In the genomic region with DNA sequence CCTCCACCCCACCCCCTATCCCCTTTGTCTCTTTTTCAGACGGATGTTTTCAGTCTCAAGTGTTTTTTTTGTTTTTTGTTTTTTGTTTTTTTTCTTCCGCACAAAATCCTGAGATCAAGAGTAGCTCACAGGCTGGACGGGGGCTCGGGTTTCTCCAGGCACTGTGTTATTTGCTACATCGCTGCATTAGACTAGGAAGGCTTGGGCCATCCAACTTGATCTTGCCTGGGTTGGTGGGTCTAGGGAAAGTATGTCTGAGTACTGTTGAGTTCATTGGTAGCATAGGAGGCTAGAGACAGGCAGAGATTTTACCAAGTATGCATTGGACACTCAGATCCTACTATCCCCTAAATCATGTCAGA, we compare ENCODE assay signal across 11 mouse cellular contexts. TPM values are rescaled to one million over a fixed set of nuclear protein-coding genes. Genes with fewer than 3 reads are reported as not detected.
DNase-seq lines count a peak whose midpoint lies in the region; ATAC-seq and TF ChIP-seq lines count a peak whose summit lies in the region.
"Had no signal": no experiment of that assay in that cellular context is flagged by ENCODE, and none has a peak within 500 bp of the region (broad histone marks: within the 10 kb centered on the region; RNA-seq: fewer than 3 reads in every experiment).

No protein-coding gene starts in this region.

- H3K36me3 ChIP-seq in forebrain, embryonic 10.5 days (replicated peaks): peaks cover 15% of the 10 kb centered on the region
- no peaks in the 10 kb centered on the region for H3K36me3 ChIP-seq in hindbrain, embryonic 15.5 days
- H3K36me3 ChIP-seq in midbrain, embryonic 15.5 days (replicated peaks): no peaks in the 10 kb centered on the region
- H3K36me3 ChIP-seq: lung, embryonic 15.5 days had no signal

- peak overlapping the region; percentile 91 for H3K27ac ChIP-seq in cortical plate, adult 2 months (ENCODE audit: insufficient read depth, low read length)
- H3K27ac ChIP-seq in forebrain, embryonic 10.5 days: peak overlapping the region; percentile 99
- H3K27ac ChIP-seq in hindbrain, embryonic 15.5 days (replicated peaks): peak overlapping the region; percentile 75
- peak overlapping the region; percentile 66 for H3K27ac ChIP-seq in midbrain, embryonic 15.5 days
- H3K27ac ChIP-seq: lung, embryonic 15.5 days had no signal

- H3K4me1 ChIP-seq in cortical plate, adult 2 months (ENCODE audit: control insufficient read depth, insufficient read depth, low read length): no peaks in the 10 kb centered on the region
- peaks cover 83% of the 10 kb centered on the region for H3K4me1 ChIP-seq in forebrain, embryonic 10.5 days
- H3K4me1 ChIP-seq in hindbrain, embryonic 15.5 days (replicated peaks): no peaks in the 10 kb centered on the region
- no peaks in the 10 kb centered on the region for H3K4me1 ChIP-seq in midbrain, embryonic 15.5 days
- H3K4me1 ChIP-seq: lung, embryonic 15.5 days had no signal

- TF ChIP-seq CTCF in cortical plate, adult 2 months (IDR thresholded peaks at IDR 0.05; ENCODE audit: extremely low read depth, insufficient read depth, low read length): no peak

- H3K4me3 ChIP-seq in cortical plate, adult 2 months (ENCODE audit: insufficient read depth, low read length): no peak overlapping the region; the same call in 1 of the 2 replicates
- H3K4me3 ChIP-seq in forebrain, embryonic 10.5 days: peak overlapping the region; percentile 86
- peak overlapping the region; percentile 55 for H3K4me3 ChIP-seq in hindbrain, embryonic 15.5 days
- H3K4me3 ChIP-seq in midbrain, embryonic 15.5 days: peak overlapping the region; percentile 27; the same call in 1 of the 2 replicates
- H3K4me3 ChIP-seq: lung, embryonic 15.5 days had no signal

- TF ChIP-seq POLR2A in cortical plate, adult 2 months (IDR thresholded peaks at IDR 0.05; ENCODE audit: extremely low read depth, insufficient read depth, low read length): no peak

- H3K9ac ChIP-seq in hindbrain, embryonic 15.5 days: peak overlapping the region; percentile 53
- no peak overlapping the region for H3K9ac ChIP-seq in midbrain, embryonic 15.5 days
- H3K9ac ChIP-seq: lung, embryonic 15.5 days had no signal

- no peaks in the 10 kb centered on the region for H3K9me3 ChIP-seq in forebrain, embryonic 10.5 days
- H3K9me3 ChIP-seq in hindbrain, embryonic 15.5 days: no peaks in the 10 kb centered on the region
- no peaks in the 10 kb centered on the region for H3K9me3 ChIP-seq in midbrain, embryonic 15.5 days
- H3K9me3 ChIP-seq: lung, embryonic 15.5 days had no signal

- peaks cover 90% of the 10 kb centered on the region for H3K27me3 ChIP-seq in forebrain, embryonic 10.5 days (ENCODE audit: poor library complexity, severe bottlenecking)
- H3K27me3 ChIP-seq in hindbrain, embryonic 15.5 days: peaks cover 48% of the 10 kb centered on the region
- H3K27me3 ChIP-seq in midbrain, embryonic 15.5 days (replicated peaks): peaks cover 55% of the 10 kb centered on the region

- WGBS in forebrain, embryonic 10.5 days: 2% methylated on average over 5 of the region's 5 CpGs
- WGBS in hindbrain, embryonic 15.5 days: 7% methylated on average over 5 of the region's 5 CpGs
- 7% methylated on average over 5 of the region's 5 CpGs for whole genome bisulfite sequencing in midbrain, embryonic 15.5 days

- peak overlapping the region; percentile 48 for H3K4me2 ChIP-seq in hindbrain, embryonic 15.5 days
- peak overlapping the region; percentile 45 for H3K4me2 ChIP-seq in midbrain, embryonic 15.5 days
- H3K4me2 ChIP-seq: heart, embryonic 11.5 days; lung, embryonic 15.5 days had no signal

- ATAC-seq in hindbrain, embryonic 15.5 days (ENCODE audit: low FRiP score, low read depth): no peak
- no peak for ATAC-seq in midbrain, embryonic 15.5 days (replicated peaks)

- DNase-seq in forebrain, embryonic 10.5 days (ENCODE audit: extremely low spot score, low spot score): no peak
- no peak for DNase-seq in kidney, adult 11 months
- DNase-seq in left cerebral cortex, adult 11 months (ENCODE audit: low spot score): no peak
- no peak for DNase-seq in kidney, postnatal 14 days
- DNase-seq: right cerebral cortex, postnatal 14 days had no signal

RNA-seq across cellular contexts. Expression of gene Gm10837, which starts 7.4 kb away (rescaled TPM):
- 0.08 TPM in 1 of 2 replicates, not detected in the other for polyA plus RNA-seq in cortical plate, adult 2 months (2012; rRNA removed)
- 0.27 TPM in 1 of 2 replicates, not detected in the other for polyA plus RNA-seq in forebrain, embryonic 10.5 days (2016; fragmentation: Nextera tagmentation; extraction: Ambion mirVana)
- 0.50 and 0.64 TPM in 2 replicates for polyA plus RNA-seq in hindbrain, embryonic 15.5 days (2015; fragmentation: Nextera tagmentation; extraction: Ambion mirVana)
- 0.51 and 0.77 TPM in 2 replicates for polyA plus RNA-seq in midbrain, embryonic 15.5 days (2015; fragmentation: Nextera tagmentation; extraction: Ambion mirVana)
- polyA plus RNA-seq: large intestine, adult 2 months; lung, embryonic 15.5 days had no signal

RNA-seq across cellular contexts. Expression of gene Zic2, which starts 7.8 kb away (rescaled TPM):
- 11.1 and 11.9 TPM in 2 replicates for polyA plus RNA-seq in cortical plate, adult 2 months (2012; rRNA removed)
- 7.0 and 7.3 TPM in 2 replicates for polyA plus RNA-seq in forebrain, embryonic 10.5 days (2016; fragmentation: Nextera tagmentation; extraction: Ambion mirVana)
- polyA plus RNA-seq in hindbrain, embryonic 15.5 days (2015; fragmentation: Nextera tagmentation; extraction: Ambion mirVana): 11.6 and 12.9 TPM in 2 replicates
- polyA plus RNA-seq in midbrain, embryonic 15.5 days (2015; fragmentation: Nextera tagmentation; extraction: Ambion mirVana): 9.6 and 9.9 TPM in 2 replicates
- polyA plus RNA-seq: large intestine, adult 2 months; lung, embryonic 15.5 days had no signal

RNA-seq across cellular contexts. Expression of gene Zic5, which starts 17.5 kb away (rescaled TPM):
- polyA plus RNA-seq in cortical plate, adult 2 months (2012; rRNA removed): 2.8 and 3.3 TPM in 2 replicates
- polyA plus RNA-seq in forebrain, embryonic 10.5 days (2016; fragmentation: Nextera tagmentation; extraction: Ambion mirVana): 20.7 and 21.5 TPM in 2 replicates
- 13.8 and 17.9 TPM in 2 replicates for polyA plus RNA-seq in hindbrain, embryonic 15.5 days (2015; fragmentation: Nextera tagmentation; extraction: Ambion mirVana)
- polyA plus RNA-seq in midbrain, embryonic 15.5 days (2015; fragmentation: Nextera tagmentation; extraction: Ambion mirVana): 13.0 and 14.0 TPM in 2 replicates
- polyA plus RNA-seq: large intestine, adult 2 months; lung, embryonic 15.5 days had no signal

RNA-seq across cellular contexts. Expression of gene Gm5089, which starts 32.1 kb away (rescaled TPM):
- polyA plus RNA-seq in cortical plate, adult 2 months (2012; rRNA removed): 0.13 and 0.17 TPM in 2 replicates
- polyA plus RNA-seq in forebrain, embryonic 10.5 days (2016; fragmentation: Nextera tagmentation; extraction: Ambion mirVana): 1.0 and 1.9 TPM in 2 replicates
- polyA plus RNA-seq in hindbrain, embryonic 15.5 days (2015; fragmentation: Nextera tagmentation; extraction: Ambion mirVana): 2.4 and 2.7 TPM in 2 replicates
- 0.91 and 1.1 TPM in 2 replicates for polyA plus RNA-seq in midbrain, embryonic 15.5 days (2015; fragmentation: Nextera tagmentation; extraction: Ambion mirVana)
- polyA plus RNA-seq: heart, embryonic 11.5 days; large intestine, adult 2 months; lung, embryonic 15.5 days had no signal

RNA-seq across cellular contexts. Expression of gene Pcca, which starts 51.1 kb away (rescaled TPM):
- polyA plus RNA-seq in cortical plate, adult 2 months (2012; rRNA removed): 34.9 and 39.2 TPM in 2 replicates
- 38.9 and 39.0 TPM in 2 replicates for polyA plus RNA-seq in forebrain, embryonic 10.5 days (2016; fragmentation: Nextera tagmentation; extraction: Ambion mirVana)
- polyA plus RNA-seq in hindbrain, embryonic 15.5 days (2015; fragmentation: Nextera tagmentation; extraction: Ambion mirVana): 29.0 and 30.2 TPM in 2 replicates
- polyA plus RNA-seq in midbrain, embryonic 15.5 days (2015; fragmentation: Nextera tagmentation; extraction: Ambion mirVana): 26.7 and 27.0 TPM in 2 replicates
